Mouse (Mus musculus) layer of hippocampus, postnatal 25 days (tissue): ENCODE measurements around the gene Sctr. TPM values are rescaled to one million over a fixed set of nuclear protein-coding genes. Genes with fewer than 3 reads are reported as not detected.

ENCODE experiments used
- DNase-seq, 2 experiments: peaks; one replicate each; pipeline ENCODE4 v3.0.0; 2022; ENCODE audit warnings: mixed read lengths in 2 of 2, low spot score in 1 of 2; ENCODE audit errors: extremely low spot score in 1 of 2
- total RNA-seq, 2 experiments: library from RNA; stranded (reverse); gene quantifications; 2 replicates each; pipeline ENCODE4 v1.2.3; 2021

The Sctr gene
- total RNA-seq, 2 experiments from 2014 or later, result 1.0 to 1.7 TPM

DNA sequence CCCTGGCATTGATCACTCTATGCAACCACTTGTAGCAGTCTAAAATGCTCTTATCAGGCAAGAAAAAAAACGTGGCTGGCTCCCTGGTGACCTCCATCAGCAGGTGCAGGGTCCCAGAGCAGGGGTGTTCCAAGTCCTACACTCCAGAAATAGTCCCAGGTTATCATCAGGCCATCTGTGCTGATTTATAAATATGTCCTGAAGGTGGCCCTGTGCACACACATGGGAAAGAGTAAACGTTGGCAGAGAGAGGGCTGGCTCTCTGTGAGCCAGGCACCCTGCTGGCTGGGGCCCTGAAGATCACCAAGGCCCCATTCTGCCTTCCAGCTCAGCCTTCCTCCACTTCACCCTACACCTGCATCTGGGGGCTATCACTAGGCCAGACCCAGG is 18.4 kb downstream of the Sctr start:
- no peak for DNase-seq

DNA sequence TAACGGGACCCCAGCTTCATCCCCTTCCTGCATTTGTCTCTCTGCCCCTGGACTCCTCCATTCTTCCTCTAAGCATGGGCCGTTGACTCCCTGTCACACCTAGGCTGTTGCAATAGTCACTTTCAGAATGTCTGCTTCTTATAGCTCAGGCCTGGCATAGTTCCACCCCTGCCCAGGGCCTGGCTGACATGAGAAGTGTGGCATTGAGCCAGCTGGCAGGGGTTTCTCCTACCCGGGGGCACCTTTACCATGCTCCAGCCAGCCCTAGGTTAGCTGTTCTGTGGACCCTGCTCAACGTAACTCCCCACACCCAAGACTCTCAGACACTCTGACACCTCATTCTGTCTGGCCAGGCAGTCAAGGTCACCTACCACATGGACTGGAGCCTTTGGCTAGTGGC is 21.0 kb downstream of the Sctr start:
- no peak for DNase-seq

DNA sequence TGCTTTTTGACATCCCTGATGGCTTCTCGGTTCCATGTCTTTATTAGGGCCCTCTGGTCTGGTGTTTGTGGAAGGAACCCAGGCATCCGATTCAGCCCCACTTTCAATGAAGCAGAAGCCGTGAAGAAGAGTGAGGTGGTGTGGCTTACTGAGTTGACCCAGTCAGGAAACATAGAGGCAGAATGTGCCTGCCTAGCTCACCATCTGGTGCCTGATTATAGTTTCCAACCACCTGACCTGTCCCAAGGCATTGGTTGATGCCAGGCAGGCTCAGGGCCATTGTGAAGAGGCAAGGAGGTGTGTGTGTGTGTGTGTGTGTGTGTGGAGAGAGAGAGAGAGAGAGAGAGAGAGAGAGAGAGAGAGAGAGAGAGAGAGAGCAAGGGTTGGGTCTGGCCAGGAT is 23.8 kb downstream of the Sctr start:
- DNase-seq, result no peak

DNA sequence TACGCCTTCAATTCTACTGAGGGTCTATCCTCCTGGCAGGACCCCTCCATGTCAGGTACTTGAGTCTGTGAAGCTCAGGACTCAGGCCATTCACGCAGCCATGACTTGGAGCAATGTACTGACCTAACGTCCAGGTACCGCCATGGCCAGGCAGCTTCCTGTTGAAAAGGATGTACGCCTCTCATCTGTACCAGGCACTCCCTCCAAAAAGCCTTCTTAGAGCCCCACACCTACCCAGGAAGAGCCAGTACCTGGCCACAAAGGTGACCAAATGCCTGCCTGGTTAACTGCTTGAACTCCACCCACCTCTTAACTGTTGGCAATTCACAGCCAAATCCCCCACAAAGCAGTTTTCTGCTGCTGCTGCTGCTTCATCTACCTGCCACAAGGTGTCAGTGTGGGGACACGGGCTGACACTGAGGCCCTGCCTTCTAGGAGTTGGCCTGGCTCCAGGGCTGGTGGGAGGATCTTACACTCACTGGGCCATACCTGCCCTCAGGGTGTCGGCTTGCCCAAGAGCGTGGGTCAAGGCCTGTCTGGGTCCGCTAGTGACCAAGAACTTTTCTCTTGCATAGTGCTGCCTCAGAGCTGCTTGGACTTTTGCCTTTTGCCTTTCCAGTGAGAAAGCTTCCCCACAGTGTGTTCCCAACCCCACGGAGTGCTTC is 26.2 kb downstream of the Sctr start:
- DNase-seq, result peak; percentile 48 to 73

DNA sequence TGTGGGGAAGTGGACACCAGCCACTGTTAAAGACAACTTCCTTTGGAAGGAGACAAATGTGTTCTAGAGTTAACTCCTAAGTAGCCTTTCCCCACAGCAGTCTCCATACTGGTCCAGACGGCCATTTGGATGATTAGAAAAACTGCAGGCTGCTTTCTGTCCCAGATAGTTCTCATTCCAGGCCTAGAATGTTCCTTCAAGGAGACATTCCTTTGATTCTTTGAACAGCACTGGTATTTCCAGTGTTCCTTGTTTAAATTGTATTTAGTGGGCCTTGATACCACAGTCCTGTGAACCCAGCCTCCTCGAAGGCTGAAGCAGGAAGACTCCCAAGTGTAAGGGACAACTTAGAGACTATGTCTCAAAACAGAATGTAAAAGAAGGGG is 26.8 kb downstream of the Sctr start:
- DNase-seq, result no peak

DNA sequence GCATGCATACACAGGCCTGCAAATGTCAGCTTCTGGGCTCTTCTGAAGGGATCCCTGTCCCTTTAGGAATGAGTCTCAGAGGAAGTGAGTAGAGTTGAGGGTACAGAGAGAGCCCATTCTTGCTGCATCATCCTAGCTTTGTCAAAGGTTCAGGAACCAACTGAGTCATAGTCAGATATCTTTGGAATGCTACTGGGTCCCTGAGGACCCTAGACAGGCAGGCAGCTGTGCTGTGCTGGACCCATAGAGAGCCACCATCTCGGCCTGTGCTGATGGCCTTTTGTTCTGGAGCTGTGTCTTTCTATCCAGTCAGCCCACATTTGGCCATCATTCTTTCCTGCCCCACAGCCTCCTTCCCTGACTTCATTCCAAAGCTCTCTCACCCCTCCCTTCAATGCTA is 28.1 kb downstream of the Sctr start:
- DNase-seq, result no peak

DNA sequence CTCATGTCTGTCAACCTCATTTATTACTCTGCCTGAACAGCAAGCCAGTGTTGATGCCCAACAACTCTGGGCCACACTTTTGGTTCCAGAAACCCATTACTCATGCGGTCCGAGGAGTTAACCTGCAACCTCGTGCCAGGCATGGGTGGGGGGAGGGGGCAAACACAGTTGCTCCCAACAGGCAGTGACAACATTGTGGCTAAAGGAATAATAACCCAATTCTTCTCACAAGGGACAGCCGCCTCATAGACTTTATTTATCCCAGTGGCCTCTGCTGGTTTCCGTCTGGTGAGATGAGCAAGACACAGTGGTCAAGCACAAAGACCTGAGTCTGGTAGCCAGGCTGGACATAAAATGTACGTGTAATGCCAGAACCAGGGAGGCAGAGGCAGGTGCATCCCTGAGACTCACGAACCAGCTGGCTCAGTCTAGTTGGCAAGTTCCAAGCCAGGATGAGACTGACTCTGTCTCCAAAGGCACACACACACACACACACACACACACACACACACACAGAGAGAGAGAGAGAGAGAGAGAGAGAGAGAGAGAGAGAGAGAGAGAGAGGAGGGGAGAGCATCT is 28.9 kb downstream of the Sctr start:
- no peak for DNase-seq

DNA sequence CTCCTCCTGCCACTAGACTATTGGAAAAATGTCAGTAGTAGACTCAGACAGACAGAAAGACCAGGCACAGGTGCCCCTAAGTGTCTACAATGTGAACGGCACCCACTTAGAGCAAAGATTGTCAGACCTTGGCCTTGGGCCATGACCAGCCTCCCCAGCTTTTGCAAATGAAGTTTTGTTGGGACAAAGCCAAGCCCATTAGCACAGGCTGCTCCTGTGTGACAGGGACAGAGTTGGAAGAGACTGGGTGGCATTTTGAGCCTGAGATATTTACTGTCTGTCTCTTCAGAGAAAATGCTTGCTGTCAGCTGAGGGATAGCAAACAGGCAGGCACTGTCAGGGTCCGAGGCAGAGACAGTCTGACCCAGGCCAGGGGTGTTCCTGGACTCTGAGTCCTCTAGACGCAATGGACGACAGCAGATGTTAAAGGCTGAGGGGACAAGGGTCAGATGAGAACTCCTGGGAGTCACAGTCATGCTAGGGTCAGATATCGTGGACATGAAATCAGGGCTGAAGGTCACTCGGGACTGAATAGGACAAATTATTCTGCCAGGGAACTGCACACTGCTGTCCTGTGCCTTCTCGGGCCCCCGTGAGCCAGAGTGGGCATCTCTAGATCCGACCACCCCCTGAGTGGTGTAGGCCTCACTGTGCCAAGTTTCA is 30.5 kb downstream of the Sctr start:
- no peak for DNase-seq

DNA sequence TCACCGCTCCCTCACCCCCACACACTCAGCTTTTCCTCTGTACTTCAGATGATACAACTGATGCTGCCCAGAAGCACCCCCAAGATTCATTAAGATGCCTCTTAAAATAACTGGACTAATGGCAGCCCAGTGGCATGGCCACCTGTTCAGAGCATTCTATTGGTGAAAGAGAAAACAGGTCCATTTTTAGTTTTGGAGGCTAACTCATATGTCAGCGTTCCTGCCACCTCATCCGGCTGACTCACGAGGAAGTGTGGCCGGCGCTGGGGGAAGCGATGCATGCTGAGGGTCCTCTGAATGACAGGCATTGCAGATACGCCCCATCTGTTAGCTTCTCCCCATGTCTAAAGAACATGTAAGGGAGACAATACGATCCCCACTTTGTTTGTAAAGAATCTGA is 31.9 kb downstream of the Sctr start:
- no peak for DNase-seq

DNA sequence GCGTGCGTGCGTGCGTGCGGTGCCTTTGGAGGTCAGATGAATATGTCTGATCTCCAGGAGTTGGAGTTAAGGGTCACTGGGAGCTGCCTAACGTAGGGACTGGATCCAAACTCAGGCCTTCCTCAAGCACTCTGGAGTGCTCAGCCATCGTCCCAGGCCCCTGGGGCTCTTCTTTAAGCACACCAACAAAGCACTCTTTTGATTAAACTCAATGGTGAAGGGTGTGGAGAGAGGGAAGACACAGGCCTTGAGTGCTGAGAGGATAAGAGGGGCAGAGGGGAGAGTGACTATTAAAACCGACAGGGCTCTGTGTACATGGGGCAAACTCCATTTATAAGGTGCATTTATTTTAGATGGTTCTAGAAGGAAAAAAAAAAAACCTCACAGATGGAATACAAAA is 35.7 kb downstream of the Sctr start:
- no peak for DNase-seq

DNA sequence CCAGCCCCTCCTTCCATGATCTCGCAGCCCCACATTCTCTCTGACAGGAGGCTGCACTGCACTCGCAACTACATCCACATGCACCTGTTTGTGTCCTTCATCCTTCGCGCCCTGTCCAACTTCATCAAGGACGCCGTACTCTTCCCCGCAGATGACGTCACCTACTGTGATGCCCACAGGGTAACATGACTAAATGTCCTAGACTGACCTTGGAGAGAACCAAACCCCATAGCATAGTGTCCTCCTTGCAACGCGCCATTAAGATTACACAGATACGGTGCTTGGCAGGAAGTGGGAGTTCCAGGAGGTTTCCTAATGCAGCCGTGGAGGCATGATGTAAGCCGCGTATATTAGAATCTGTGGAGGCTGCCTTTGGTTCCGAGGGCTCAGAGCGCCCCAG is 37.9 kb downstream of the Sctr start:
- DNase-seq, result no peak

DNA sequence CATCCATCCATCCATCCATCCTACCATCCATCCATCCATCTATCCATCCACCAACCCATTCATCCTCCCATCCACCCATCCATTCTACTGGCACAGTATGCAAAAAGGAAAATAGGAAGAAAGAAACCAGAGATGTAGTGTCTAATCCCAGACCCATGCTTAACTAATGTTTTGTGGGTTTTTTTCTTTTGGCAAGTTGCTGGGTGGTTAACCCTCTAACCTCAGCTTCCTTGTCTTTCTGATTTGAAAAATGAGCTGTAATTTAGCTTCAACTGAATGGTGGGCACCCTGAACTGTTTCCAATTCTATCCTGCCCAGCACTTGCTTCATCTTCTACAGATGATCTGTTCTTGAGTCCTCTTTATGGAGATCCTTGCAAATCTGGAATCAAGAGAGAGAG is 40.6 kb downstream of the Sctr start:
- no peak for DNase-seq

DNA sequence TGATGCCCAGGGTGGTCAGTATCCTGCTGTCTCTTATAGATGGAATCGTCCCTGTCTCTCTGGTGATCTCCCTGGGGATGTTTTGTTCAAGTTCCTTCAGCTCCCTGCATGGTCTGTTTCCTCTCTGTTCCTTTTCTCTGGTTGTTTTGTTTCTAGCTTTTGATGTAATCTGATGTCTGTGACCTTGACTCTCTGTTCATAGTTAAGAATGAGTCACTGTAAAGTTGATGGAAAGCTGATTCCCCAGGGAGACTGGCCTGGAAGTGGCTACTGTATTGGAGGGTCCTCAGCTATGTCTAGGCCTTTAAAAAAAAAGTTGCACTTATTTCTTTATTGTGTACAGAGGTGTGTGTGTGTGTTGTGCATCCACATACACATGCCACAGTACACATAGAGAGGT is 44.4 kb downstream of the Sctr start:
- no peak for DNase-seq

DNA sequence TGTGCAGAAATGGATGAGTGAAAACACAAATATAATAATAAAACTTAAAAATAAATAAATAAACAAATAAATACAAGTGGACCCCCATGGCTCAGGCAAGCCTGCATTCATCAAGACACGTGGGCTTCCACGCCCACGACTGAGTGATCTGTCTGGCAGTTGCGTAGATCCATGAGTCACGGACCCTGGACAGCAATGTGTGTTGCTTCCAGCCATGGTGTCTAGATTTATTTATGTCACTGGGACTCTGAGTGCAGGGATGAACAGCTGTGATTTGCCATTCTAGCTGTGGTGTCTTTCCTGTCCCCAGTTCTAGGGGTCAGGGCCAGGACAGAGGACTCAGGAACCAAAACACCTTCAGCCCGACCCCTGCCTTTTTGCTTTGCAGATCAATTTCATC is 48.3 kb downstream of the Sctr start:
- no peak for DNase-seq

DNA sequence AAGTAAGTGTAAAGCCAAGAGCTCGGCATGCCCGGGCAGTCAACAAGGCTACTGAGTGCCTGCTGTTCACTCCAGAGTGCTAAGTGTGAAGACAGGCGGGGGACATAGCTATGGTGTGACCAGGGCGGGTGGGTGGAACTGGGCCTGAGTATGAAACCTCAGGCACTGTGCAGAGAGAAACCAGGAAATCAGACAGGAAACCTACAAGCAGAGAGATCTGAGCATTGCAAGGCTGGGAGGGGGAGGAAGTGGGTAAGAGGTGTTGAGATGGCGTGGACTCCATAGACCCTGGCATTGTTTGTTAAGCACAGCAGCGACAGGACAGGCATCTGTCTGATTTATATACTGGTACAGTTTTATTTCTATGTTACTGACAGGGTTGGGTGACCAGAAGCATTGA is 48.8 kb downstream of the Sctr start:
- no peak for DNase-seq

DNA sequence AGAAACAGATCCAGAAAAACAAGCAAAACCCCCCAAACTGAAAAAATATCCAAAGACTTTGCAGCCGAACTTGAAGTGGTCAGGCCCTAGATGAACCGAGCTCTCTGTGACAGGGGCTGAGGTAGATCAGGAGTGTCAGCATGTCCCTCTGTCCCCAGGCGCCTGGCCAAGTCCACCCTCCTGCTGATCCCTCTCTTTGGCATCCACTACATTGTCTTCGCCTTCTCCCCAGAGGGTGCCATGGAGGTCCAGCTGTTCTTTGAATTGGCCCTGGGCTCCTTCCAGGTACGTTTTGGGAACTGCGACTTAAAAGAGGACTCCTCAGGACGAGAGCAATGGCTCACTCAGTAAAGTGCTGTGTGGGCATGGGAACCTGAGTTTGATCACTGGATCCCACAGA is 49.5 kb downstream of the Sctr start:
- no peak for DNase-seq

DNA sequence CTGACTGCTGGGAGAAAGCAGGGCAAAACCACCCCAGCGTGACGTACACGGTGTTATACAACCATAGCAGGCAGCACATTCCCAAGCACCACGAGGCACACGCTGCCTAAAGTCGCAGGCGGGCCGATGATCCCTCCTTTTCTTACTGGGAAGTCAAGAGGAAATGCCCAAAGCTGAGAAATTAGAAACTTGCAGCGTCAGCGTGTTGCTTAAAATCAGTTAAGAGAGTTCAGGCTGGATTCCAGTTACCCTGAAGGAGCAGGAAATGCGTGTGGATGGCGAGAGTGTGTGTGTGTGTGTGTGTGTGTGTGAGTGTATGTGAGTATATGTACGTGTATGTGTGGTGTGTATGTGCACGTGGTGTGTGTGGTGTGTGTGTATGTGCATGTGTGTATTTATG is 50.4 kb downstream of the Sctr start:
- no peak for DNase-seq

DNA sequence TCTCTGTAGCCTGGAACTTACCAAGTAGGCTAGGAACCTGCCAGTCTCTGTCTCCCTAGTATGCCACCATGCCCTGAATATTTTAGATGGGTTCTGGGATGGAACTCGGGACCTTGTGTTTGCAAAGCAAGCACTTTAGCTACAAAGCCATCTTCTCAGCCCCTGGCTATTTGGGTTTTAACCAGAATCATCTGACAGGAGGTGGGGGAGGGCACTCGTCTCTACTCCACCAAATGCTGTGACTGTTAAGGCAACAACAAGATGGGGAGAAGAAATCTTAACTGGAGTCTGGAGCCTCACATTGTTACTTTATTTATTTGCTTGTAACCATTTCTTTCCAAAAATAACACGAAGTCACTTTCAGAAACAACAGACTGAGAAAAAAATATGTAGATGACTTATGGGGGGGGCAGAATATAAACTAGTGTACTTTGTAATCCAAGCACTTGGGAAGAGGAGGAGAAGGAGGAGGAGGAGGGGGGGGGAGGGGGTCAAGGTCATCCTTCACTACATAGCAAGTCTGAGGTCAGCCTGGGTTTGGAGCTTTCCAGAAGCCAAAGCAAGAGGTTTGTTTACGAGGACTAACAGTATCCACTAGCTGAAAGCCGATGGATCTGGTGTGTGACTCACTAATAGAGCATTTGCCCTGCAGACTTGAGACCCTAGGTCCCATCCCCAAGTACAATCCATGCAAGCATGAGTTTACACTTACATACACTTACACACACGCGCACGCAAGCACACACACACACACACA is 51.2 kb downstream of the Sctr start:
- no peak for DNase-seq

DNA sequence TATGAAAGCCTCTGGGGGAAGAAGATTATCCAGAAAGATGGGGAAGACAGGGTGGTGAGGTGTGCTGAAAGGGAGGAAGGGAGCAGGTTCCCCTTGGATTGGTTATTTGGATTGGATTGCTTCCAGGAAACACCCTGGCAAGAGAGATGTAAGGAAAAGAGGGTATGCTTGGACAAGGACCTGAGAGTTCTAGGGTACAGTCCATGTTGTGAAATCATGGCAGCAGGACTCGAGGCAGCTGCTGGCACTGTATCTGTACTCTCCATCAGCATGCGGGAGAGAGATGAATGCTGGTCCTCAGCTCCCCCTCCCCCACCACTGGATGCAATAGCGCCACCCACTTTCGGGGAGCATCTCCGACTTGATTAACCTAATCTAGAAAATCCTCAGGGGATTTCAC is 54.0 kb downstream of the Sctr start:
- no peak for DNase-seq

DNA sequence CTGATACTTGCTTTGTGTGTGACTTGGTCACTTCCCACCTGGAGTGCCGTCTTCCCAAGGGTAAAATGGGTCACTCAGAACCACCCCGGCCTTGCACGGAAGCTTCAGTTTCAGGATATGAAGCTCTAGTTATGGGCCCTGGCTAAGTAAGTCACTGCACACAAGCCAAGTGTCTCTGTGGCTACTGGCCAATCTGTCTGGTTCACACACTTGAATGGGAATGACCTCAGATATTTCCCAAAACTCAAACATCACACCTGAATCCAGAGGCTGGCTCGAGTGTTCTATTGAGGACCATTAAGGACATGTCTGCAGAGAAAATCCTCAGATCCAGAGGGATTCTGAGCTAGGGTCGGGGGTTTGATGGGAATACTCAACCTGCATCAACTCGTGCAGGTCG is 55.5 kb downstream of the Sctr start:
- DNase-seq, result no peak

DNA sequence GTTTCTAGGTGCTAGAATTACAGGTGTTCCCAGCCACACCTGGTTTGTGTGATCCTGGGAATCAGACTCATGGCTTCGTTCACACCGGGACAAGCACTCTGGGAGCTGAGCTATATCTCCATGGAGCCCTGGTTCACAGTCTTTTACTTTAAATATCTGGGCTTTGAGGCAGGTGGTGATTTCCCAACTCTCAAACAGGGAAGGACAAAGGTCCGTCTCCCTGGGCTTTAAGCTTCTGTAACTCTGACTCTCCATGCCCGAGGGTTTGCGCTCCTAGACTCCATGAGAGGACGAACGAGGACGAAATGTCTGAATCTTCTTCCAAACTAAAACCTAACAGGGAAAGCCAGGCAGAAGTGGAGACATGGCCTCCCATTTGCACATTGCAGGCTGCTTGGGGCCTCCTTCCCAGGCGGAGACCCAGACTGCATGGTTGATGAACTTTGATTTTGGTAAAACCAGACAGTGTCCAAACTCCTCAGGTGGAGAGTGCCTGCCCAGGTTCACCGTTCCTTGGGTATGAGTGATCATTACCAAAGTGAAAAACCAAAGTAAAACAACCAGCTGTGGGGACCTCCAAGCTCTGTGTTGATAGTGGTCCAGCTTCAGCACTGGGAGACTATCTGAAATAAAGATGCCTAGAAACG is 57.5 kb downstream of the Sctr start:
- no peak for DNase-seq
